Mouse (Mus musculus) cerebellum, adult 2 months (tissue): ENCODE data around the gene Mak. TPM values are rescaled to one million over a fixed set of nuclear protein-coding genes. Genes with fewer than 3 reads are reported as not detected.

ENCODE experiments used
- DNase-seq, 2 experiments: peaks; one replicate each; pipeline ENCODE4 v3.0.0; 2021
- H3K27ac ChIP-seq: fragments of 200-500 bp; 2 replicates; pipeline ENCODE4 v1.5.1; 2012; ENCODE audit warnings: low read length, control low read depth, inconsistent platforms; ENCODE audit not compliant: insufficient read depth
- H3K27me3 ChIP-seq: fragments of 200-500 bp; 2 replicates; pipeline ENCODE4 v1.6.1; 2012; ENCODE audit warnings: inconsistent platforms, mild to moderate bottlenecking, low read length, moderate library complexity; ENCODE audit not compliant: control insufficient read depth, insufficient read depth
- H3K4me1 ChIP-seq: fragments of 200-500 bp; 2 replicates; pipeline ENCODE4 v1.6.1; 2011; ENCODE audit warnings: low read length; ENCODE audit not compliant: control insufficient read depth, insufficient read depth
- H3K4me3 ChIP-seq: fragments of 200-500 bp; replicated peaks from 2 replicates; pipeline ENCODE3; 2011; ENCODE audit warnings: mild to moderate bottlenecking, low read depth, low read length, control low read depth; ENCODE audit not compliant: insufficient read depth
- CTCF ChIP-seq: fragments of 200-500 bp; IDR thresholded peaks from 2 replicates; pipeline ENCODE4 v1.5.1; 2011; ENCODE audit warnings: low read depth, mild to moderate bottlenecking, control low read depth, low read length, moderate library complexity, borderline replicate concordance; ENCODE audit not compliant: insufficient read depth
- POLR2A ChIP-seq: fragments of 200-500 bp; IDR thresholded peaks from 2 replicates; pipeline ENCODE4 v1.6.1; 2011; ENCODE audit warnings: low read length, control low read depth, borderline replicate concordance; ENCODE audit not compliant: insufficient read depth
- WGBS: fragments of 180-500 bp; shearing (Covaris S2); methylation state at CpG from one replicate; pipeline ENCODE4 v1.1.7; 2018; 5-methylcytosine and 5-hydroxymethylcytosine counted together
- polyA plus RNA-seq: library from polyadenylated mRNA; depleted of rRNA; stranded (reverse); fragments of >200 nt; gene quantifications from 2 replicates; pipeline ENCODE4 v1.2.3, GENCODE M21; 2012; rRNA removed

The Mak gene
- polyA plus RNA-seq, result 0.43 and 0.65 TPM in 2 replicates

GRCm38 (mm10) chr13:41079421-41079780 lies at the start of gene Mak:
Mak (minus strand) TSS chr13:41079706.
- Histone ChIP-seq H3K4me1 (no peaks in the 10 kb centered on the region), H3K27ac (no peak within 1 kb of the TSS), H3K27me3 (no peaks in the 10 kb centered on the region), H3K4me3 (peak within 1 kb of the TSS; percentile 38)
- peak; percentile 35 to 44 for DNase-seq
- 1% methylated on average over 38 of the region's 40 CpGs for WGBS
- no peak for TF ChIP-seq CTCF
- TF ChIP-seq POLR2A, result no peak

GRCm38 (mm10) chr13:41129061-41129460 lies 49.6 kb upstream of the Mak start:
- Histone ChIP-seq H3K4me1 (no peaks in the 10 kb centered on the region), H3K27me3 (no peaks in the 10 kb centered on the region), H3K27ac (no peak overlapping the region), H3K4me3 (no peak overlapping the region)
- DNase-seq, result no peak
- TF ChIP-seq POLR2A (no peak), CTCF (no peak)
- 84% methylated on average over 8 of the region's 8 CpGs for WGBS

DNA sequence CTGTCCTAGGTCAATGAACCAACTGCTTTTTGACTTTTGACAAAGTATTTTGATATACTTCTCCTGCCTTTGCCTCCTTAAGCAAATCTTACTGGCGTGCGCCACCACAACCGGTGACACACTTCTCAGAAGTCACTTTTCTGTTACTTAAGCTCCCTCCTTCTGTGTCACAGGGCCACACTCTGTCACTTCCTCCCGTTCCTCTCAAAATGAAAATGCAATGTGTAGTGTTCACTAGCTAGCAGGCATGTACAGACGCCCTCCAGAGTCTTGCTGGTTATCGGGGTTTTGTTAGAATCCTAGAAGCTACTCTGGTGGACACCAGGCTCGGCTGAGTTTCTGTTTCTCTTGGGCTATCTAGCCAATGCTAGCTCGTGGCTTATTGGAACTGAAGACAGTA lies 48.8 kb upstream of the Mak start:
- Histone ChIP-seq H3K27ac (no peak overlapping the region), H3K4me3 (no peak overlapping the region), H3K4me1 (no peaks in the 10 kb centered on the region), H3K27me3 (no peaks in the 10 kb centered on the region)
- DNase-seq, result no peak
- TF ChIP-seq POLR2A (no peak), CTCF (no peak)
- 83% methylated on average over 8 of the region's 8 CpGs for WGBS

DNA sequence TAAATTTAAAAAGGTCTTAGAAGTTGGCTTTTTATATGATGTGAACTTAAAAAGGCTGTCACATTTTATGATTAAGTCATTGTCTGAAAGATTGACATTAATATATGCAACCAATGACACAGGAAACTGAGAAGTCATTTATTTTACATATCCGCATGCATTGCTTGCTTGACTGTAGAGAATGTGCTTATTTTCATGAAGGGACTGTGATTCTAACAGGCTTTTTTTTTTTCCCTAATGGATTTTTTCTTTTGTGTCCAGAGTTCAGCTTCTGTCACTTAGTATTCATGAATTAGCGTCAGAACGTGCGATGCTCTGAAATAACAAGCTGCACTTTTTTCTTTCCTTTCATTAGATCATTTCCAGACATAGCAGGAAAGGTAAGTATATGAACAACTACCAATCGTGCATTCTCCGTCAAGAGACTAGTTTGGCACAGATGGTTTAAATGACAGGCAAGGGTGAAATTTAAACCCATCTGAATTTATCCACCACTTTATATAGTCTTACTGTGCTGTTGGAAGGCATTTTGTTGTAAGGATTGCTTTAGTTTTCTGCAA lies 44.2 kb upstream of the Mak start:
- TF ChIP-seq CTCF (no peak), POLR2A (no peak)
- H3K27ac ChIP-seq, result no peak overlapping the region
- 66% methylated on average over 6 of the region's 6 CpGs for WGBS

DNA sequence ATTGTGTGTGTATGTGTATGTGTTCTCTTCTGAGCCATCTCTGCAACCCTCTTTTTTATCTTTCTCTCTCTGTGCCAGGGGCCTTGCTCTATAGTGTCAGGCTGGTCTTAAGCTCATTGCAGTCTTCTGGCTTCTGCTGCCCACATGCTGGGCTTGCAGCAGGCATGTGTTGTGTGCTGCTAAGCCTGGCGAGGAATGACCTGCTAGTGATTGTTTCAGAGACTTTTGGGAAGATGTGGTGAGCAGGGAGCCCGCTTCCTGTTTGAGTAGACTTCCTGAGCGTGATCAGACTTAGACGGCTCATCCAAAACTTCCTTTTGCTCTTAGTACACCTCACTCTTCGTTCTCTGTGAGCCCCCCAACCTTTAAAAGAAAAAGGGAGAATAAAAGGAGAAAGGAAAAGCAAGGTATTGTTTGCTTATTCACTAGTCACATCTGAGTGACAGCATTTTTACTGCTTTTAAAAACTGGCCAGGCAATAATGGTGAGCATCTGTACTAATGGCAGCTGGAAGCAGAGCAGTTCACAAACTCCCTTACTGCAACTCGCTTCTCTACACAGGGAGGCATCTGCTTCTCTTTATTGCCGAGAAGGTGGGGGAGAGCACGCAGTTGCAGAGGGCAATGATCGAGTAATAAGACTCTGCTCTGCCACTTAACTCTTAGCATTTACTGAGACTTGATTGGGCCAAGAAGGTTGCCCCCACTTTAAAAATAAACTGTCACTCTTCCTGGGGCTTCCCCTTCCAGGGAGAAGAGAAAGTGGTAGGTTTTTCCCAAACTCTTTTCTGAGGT lies 39.8 kb upstream of the Mak start:
- WGBS, result 39% methylated on average over 9 of the region's 9 CpGs
- Histone ChIP-seq H3K4me3 (no peak overlapping the region), H3K4me1 (no peaks in the 10 kb centered on the region), H3K27me3 (no peaks in the 10 kb centered on the region), H3K27ac (no peak overlapping the region)
- TF ChIP-seq CTCF (no peak), POLR2A (no peak)
- DNase-seq, result no peak

More for the DNA sequence above, 44.2 kb upstream of the Mak start:
- Histone ChIP-seq H3K27me3 (no peaks in the 10 kb centered on the region), H3K4me3 (no peak overlapping the region), H3K4me1 (no peaks in the 10 kb centered on the region)
- DNase-seq, result no peak

GRCm38 (mm10) chr13:41113940-41114339 lies 34.4 kb upstream of the Mak start, which contains the start of gene Sycp2l:
Sycp2l (plus strand) TSS chr13:41114307.
- Histone ChIP-seq H3K4me3 (no peak within 1 kb of the TSS), H3K27me3 (no peaks in the 10 kb centered on the region), H3K27ac (no peak within 1 kb of the TSS), H3K4me1 (no peaks in the 10 kb centered on the region)
- TF ChIP-seq CTCF, result no peak
- TF ChIP-seq POLR2A, result no peak
- no peak for DNase-seq
- WGBS, result 33% methylated on average over 14 of the region's 14 CpGs

DNA sequence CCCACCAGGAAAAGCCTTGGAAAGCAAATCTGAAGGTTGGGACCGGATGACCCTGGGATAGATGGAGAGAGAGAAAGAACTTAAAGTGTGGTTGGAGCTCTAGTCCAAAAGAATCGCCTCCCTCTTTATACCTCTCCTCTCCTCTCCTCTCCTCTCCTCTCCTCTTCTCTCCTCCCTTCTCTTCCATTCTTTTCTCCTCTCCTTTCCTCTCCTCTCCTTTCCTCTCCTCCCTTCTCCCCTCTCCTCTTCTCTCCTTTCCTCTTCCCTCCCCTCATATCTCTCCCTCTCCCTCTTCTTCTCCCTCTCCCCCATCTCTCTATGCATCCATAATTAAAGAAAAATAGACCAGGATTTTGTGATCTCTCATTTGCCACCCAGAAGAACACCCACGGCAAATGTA lies 31.4 kb upstream of the Mak start, which contains the start of gene Gcm2:
Gene Gcm2, minus strand, starts transcription at position 101 of the 400 bp plus-strand sequence.
- H3K27me3 ChIP-seq, result no peaks in the 10 kb centered on the region
- no peaks in the 10 kb centered on the region for H3K4me1 ChIP-seq
- no peak within 1 kb of the TSS for H3K27ac ChIP-seq
- TF ChIP-seq CTCF, result no peak
- no peak for TF ChIP-seq POLR2A
- 62% methylated on average over 3 of the region's 3 CpGs for WGBS
- no peak for DNase-seq
- no peak within 1 kb of the TSS for H3K4me3 ChIP-seq

DNA sequence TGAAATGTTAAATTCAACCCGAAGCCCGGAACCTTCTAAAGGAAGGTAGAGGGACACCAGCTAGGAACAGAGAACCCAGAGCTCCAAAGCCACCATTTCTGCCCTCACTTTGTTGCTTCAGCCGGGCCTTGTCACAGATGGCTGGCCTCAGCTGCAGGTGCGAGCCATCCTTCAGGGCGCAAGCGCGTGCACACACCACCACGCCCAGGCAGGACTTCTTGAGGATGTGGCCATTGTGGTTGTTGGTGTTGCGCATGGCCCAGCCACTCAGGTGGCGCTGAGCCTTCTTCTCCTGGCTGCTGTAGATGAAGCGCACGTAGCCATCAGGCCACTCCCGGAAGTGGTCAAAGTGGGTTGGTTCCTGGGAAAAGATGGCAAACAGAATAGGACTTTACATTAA lies 26.0 kb upstream of the Mak start:
- no peak for DNase-seq
- Histone ChIP-seq H3K27ac (no peak overlapping the region), H3K27me3 (no peaks in the 10 kb centered on the region), H3K4me3 (no peak overlapping the region), H3K4me1 (no peaks in the 10 kb centered on the region)
- TF ChIP-seq CTCF (no peak), POLR2A (no peak)
- WGBS, result 94% methylated on average over 13 of the region's 13 CpGs
